Mouse (Mus musculus) limb, embryonic 13.5 days (tissue): ENCODE data around the gene Ccdc18. TPM values are rescaled to one million over a fixed set of nuclear protein-coding genes. Genes with fewer than 3 reads are reported as not detected.
"Not testable (repeated sequence)": the region's sequence is repeated elsewhere in the genome, so short reads cannot be mapped to it uniquely, and the experiment has no call there.

Source experiments
- ATAC-seq: fragments of 200-750 bp; cut with Nextera tagmentation; 2 replicates; pipeline ENCODE4 v1.8.0; 2017; ENCODE audit warnings: low read depth, moderate number of reproducible peaks, moderate TSS enrichment; ENCODE audit not compliant: low FRiP score
- H3K27ac ChIP-seq: fragments of 300-500 bp; sonication (generic); 2 replicates; pipeline ENCODE4 v1.5.1; 2015; ENCODE audit warnings: inconsistent platforms, mild to moderate bottlenecking, moderate library complexity
- H3K27me3 ChIP-seq: fragments of 300-500 bp; sonication (generic); 2 replicates; pipeline ENCODE4 v1.6.1; 2015; ENCODE audit warnings: mild to moderate bottlenecking, inconsistent platforms
- H3K36me3 ChIP-seq: fragments of 300-500 bp; sonication (generic); 2 replicates; pipeline ENCODE4 v1.6.1; 2015; ENCODE audit warnings: inconsistent platforms, mild to moderate bottlenecking, moderate library complexity
- H3K4me1 ChIP-seq: fragments of 300-500 bp; sonication (generic); 2 replicates; pipeline ENCODE4 v1.6.1; 2015; ENCODE audit warnings: inconsistent platforms
- H3K4me2 ChIP-seq: fragments of 300-500 bp; sonication (generic); replicated peaks from 2 replicates; pipeline ENCODE4 v1.6.1; 2015; ENCODE audit warnings: inconsistent platforms, mild to moderate bottlenecking, moderate library complexity
- H3K4me3 ChIP-seq: fragments of 300-500 bp; sonication (generic); 2 replicates; pipeline ENCODE4 v1.5.1; 2015; ENCODE audit warnings: moderate library complexity, mild to moderate bottlenecking, inconsistent platforms
- H3K9ac ChIP-seq: fragments of 300-500 bp; sonication (generic); 2 replicates; pipeline ENCODE4 v1.6.1; 2015; ENCODE audit warnings: mild to moderate bottlenecking, inconsistent platforms
- H3K9me3 ChIP-seq: fragments of 300-500 bp; sonication (generic); 2 replicates; pipeline ENCODE4 v1.6.1; 2016; ENCODE audit warnings: inconsistent platforms
- WGBS: fragments of 180-500 bp; shearing (Covaris S2); methylation state at CpG from one replicate; pipeline ENCODE4 v1.1.7; 2015; 5-methylcytosine and 5-hydroxymethylcytosine counted together
- polyA plus RNA-seq: library from polyadenylated mRNA; unstranded; fragments of >200 nt; fragmentation: Nextera tagmentation; extraction: Ambion mirVana; gene quantifications from 2 replicates; pipeline ENCODE4 v1.2.1, GENCODE M21; 2015

The Ccdc18 gene
- 9.5 and 10.2 TPM in 2 replicates for polyA plus RNA-seq

GRCm38 (mm10) chr5:108132441-108133243, at the start of gene Ccdc18, which contains the start of gene Tmed5:
Ccdc18 (plus strand) TSS chr5:108132875.
Tmed5 (minus strand) TSS chr5:108132620.
- Histone ChIP-seq H3K4me1 (peaks cover 4% of the 10 kb centered on the region), H3K36me3 (peaks cover 17% of the 10 kb centered on the region), H3K27ac (peak within 1 kb of the TSS; percentile 87), H3K4me3 (peak within 1 kb of the TSS; percentile 81), H3K27me3 (no peaks in the 10 kb centered on the region), H3K9me3 (no peaks in the 10 kb centered on the region), H3K9ac (peak within 1 kb of the TSS; percentile 83), H3K4me2 (peak within 1 kb of the TSS; percentile 78)
- peak; percentile 100 for ATAC-seq
- WGBS, result under 1% methylated on average over 65 of the region's 65 CpGs

- Histone ChIP-seq H3K4me3 (no peak overlapping the region), H3K27me3 (no peaks in the 10 kb centered on the region), H3K4me2 (no peak overlapping the region), H3K9me3 (no peaks in the 10 kb centered on the region), H3K27ac (no peak overlapping the region), H3K36me3 (peaks cover 70% of the 10 kb centered on the region), H3K4me1 (no peaks in the 10 kb centered on the region), H3K9ac (no peak overlapping the region)
- 92% methylated on average over 2 of the region's 2 CpGs for WGBS
- ATAC-seq, result no peak
These were observed 47.2 kb upstream of the Ccdc18 start for GRCm38 (mm10) chr5:108085440-108085839.

- H3K36me3 ChIP-seq, result peaks cover 70% of the 10 kb centered on the region
- not testable (repeated sequence) for ATAC-seq
These were observed 39.9 kb upstream of the Ccdc18 start for GRCm38 (mm10) chr5:108092731-108093130.

GRCm38 (mm10) chr5:108097676-108098075, 35.0 kb upstream of the Ccdc18 start:
- Histone ChIP-seq H3K36me3 (peaks cover 60% of the 10 kb centered on the region), H3K9me3 (no peaks in the 10 kb centered on the region), H3K4me1 (no peaks in the 10 kb centered on the region), H3K27ac (no peak overlapping the region), H3K4me3 (no peak overlapping the region), H3K27me3 (no peaks in the 10 kb centered on the region), H3K9ac (no peak overlapping the region), H3K4me2 (no peak overlapping the region)
- no peak for ATAC-seq
- 94% methylated on average over 3 of the region's 3 CpGs for WGBS

More at GRCm38 (mm10) chr5:108092731-108093130, 39.9 kb upstream of the Ccdc18 start:
- H3K9ac ChIP-seq, H3K27me3 ChIP-seq, H3K4me1 ChIP-seq, H3K4me3 ChIP-seq, H3K27ac ChIP-seq, H3K4me2 ChIP-seq, H3K9me3 ChIP-seq: not testable (repeated sequence)
- 96% methylated on average over 8 of the region's 8 CpGs for WGBS

- H3K27ac ChIP-seq, result no peak overlapping the region
- no peaks in the 10 kb centered on the region for H3K27me3 ChIP-seq
- ATAC-seq, result no peak
- peaks cover 63% of the 10 kb centered on the region for H3K36me3 ChIP-seq
- H3K4me3 ChIP-seq, result no peak overlapping the region
- no peaks in the 10 kb centered on the region for H3K4me1 ChIP-seq
- no peak overlapping the region for H3K9ac ChIP-seq
- no peak overlapping the region for H3K4me2 ChIP-seq
- H3K9me3 ChIP-seq, result no peaks in the 10 kb centered on the region
These were observed 32.5 kb upstream of the Ccdc18 start for GRCm38 (mm10) chr5:108100196-108100595.

- Histone ChIP-seq H3K9me3 (no peaks in the 10 kb centered on the region), H3K4me3 (no peak overlapping the region), H3K36me3 (peaks cover 60% of the 10 kb centered on the region), H3K4me1 (no peaks in the 10 kb centered on the region), H3K4me2 (no peak overlapping the region), H3K27ac (no peak overlapping the region), H3K27me3 (no peaks in the 10 kb centered on the region), H3K9ac (no peak overlapping the region)
- WGBS, result 88% methylated on average over 5 of the region's 5 CpGs
- no peak for ATAC-seq
These were observed 28.4 kb upstream of the Ccdc18 start for GRCm38 (mm10) chr5:108104306-108104705.

GRCm38 (mm10) chr5:108109346-108109745, 23.3 kb upstream of the Ccdc18 start:
- Histone ChIP-seq H3K9ac (no peak overlapping the region), H3K4me3 (no peak overlapping the region), H3K4me2 (no peak overlapping the region), H3K4me1 (peaks cover 1% of the 10 kb centered on the region; the same call in 1 of the 2 replicates), H3K9me3 (no peaks in the 10 kb centered on the region), H3K27ac (no peak overlapping the region), H3K27me3 (no peaks in the 10 kb centered on the region), H3K36me3 (peaks cover 35% of the 10 kb centered on the region)
- ATAC-seq, result no peak
- WGBS, result 87% methylated on average over 7 of the region's 7 CpGs

- H3K27ac ChIP-seq, result no peak overlapping the region
- no peak overlapping the region for H3K4me3 ChIP-seq
- no peaks in the 10 kb centered on the region for H3K27me3 ChIP-seq
- no peak overlapping the region for H3K4me2 ChIP-seq
- H3K9me3 ChIP-seq, result no peaks in the 10 kb centered on the region
- peaks cover 4% of the 10 kb centered on the region; the same call in 1 of the 2 replicates for H3K4me1 ChIP-seq
- ATAC-seq, result no peak
- no peak overlapping the region for H3K9ac ChIP-seq
- WGBS, result 89% methylated on average over 4 of the region's 4 CpGs
- peaks cover 10% of the 10 kb centered on the region for H3K36me3 ChIP-seq
These were observed 15.0 kb upstream of the Ccdc18 start for GRCm38 (mm10) chr5:108117693-108118092.

GRCm38 (mm10) chr5:108120221-108120900, 12.3 kb upstream of the Ccdc18 start:
- no peak overlapping the region for H3K9ac ChIP-seq
- no peaks in the 10 kb centered on the region for H3K9me3 ChIP-seq
- H3K36me3 ChIP-seq, result peaks cover 14% of the 10 kb centered on the region
- no peaks in the 10 kb centered on the region for H3K27me3 ChIP-seq
- 0 out of 2 replicates have a peak, but pooled peaks cover 2% of the 10 kb centered on the region for H3K4me1 ChIP-seq
- H3K4me2 ChIP-seq, result no peak overlapping the region
- no peak overlapping the region for H3K4me3 ChIP-seq
- 79% methylated on average over 9 of the region's 9 CpGs for WGBS
- ATAC-seq, result no peak
- no peak overlapping the region for H3K27ac ChIP-seq

GRCm38 (mm10) chr5:108131849-108132440, 730 bp upstream of the Ccdc18 start:
- Histone ChIP-seq H3K27me3 (no peaks in the 10 kb centered on the region), H3K4me3 (peak overlapping the region; percentile 81), H3K4me1 (peaks cover 4% of the 10 kb centered on the region), H3K9ac (peak overlapping the region; percentile 83), H3K9me3 (no peaks in the 10 kb centered on the region), H3K27ac (peak overlapping the region; percentile 87), H3K4me2 (peak overlapping the region; percentile 77), H3K36me3 (peaks cover 17% of the 10 kb centered on the region)
- no peak for ATAC-seq
- whole genome bisulfite sequencing, result under 1% methylated on average over 32 of the region's 32 CpGs

- Histone ChIP-seq H3K4me1 (no peaks in the 10 kb centered on the region), H3K4me2 (no peak overlapping the region), H3K4me3 (no peak overlapping the region), H3K9ac (no peak overlapping the region), H3K9me3 (no peaks in the 10 kb centered on the region), H3K36me3 (no peaks in the 10 kb centered on the region), H3K27ac (no peak overlapping the region), H3K27me3 (no peaks in the 10 kb centered on the region)
- WGBS, result 90% methylated on average over 1 of the region's 1 CpGs
- no peak for ATAC-seq
These were observed 19.9 kb downstream of the Ccdc18 start for GRCm38 (mm10) chr5:108152592-108152991.

GRCm38 (mm10) chr5:108160796-108161195, 28.1 kb downstream of the Ccdc18 start:
- H3K27ac ChIP-seq, result no peak overlapping the region
- WGBS, result 78% methylated on average over 2 of the region's 2 CpGs
- no peaks in the 10 kb centered on the region for H3K9me3 ChIP-seq
- H3K4me2 ChIP-seq, result no peak overlapping the region
- H3K36me3 ChIP-seq, result no peaks in the 10 kb centered on the region; the same call in 1 of the 2 replicates
- no peaks in the 10 kb centered on the region for H3K27me3 ChIP-seq
- ATAC-seq, result no peak
- H3K4me3 ChIP-seq, result no peak overlapping the region
- no peaks in the 10 kb centered on the region for H3K4me1 ChIP-seq
- H3K9ac ChIP-seq, result no peak overlapping the region
